Mouse (Mus musculus): ENCODE data around the gene Myh3. TPM values are rescaled to one million over a fixed set of nuclear protein-coding genes. Genes with fewer than 3 reads are reported as not detected.

The Myh3 gene
- polyA plus RNA-seq, 1 experiment: 0.36 TPM

DNA sequence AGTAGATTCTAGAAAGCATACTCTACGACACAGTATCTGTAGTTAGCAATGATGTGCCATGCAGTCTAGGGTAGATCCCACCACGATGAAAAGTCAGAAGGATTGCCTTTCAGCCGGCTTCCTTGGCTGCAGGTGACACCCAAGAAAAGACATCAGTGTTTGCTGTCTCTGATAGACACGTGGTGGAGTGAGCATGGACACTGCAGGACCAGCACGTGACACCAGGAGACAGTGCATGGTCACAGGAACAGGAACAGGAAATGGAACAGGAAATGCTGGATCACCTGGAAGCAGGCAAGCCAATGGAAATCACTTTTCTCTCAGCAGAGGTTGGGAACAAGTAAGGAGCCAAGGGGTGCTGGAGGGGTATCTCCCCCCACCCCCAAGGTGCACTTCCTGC lies 65.0 kb downstream of the Myh3 start:
- TF ChIP-seq POLR2A (IDR thresholded peaks at IDR 0.05; ENCODE audit: insufficient read depth, low read length): no peak
- no peak for TF ChIP-seq CTCF (IDR thresholded peaks at IDR 0.05; ENCODE audit: low read depth, low read length)
- no peak for TF ChIP-seq EP300 (IDR thresholded peaks at IDR 0.05; ENCODE audit: insufficient read depth, low read depth, low read length)
- H3K27ac ChIP-seq (ENCODE audit: insufficient read depth, low read length): no peak overlapping the region
- H3K36me3 ChIP-seq (ENCODE audit: control insufficient read depth, insufficient read depth, low read length, poor library complexity, severe bottlenecking): no peaks in the 10 kb centered on the region
- H3K9ac ChIP-seq (ENCODE audit: low read depth, poor library complexity, severe bottlenecking): no peak overlapping the region
- H3K27me3 ChIP-seq (ENCODE audit: control insufficient read depth, insufficient read depth, low read length, poor library complexity, severe bottlenecking): no peaks in the 10 kb centered on the region
- no peaks in the 10 kb centered on the region for H3K9me3 ChIP-seq (replicated peaks; ENCODE audit: control insufficient read depth, insufficient read depth, low read length, poor library complexity, severe bottlenecking)
- H3K4me1 ChIP-seq (ENCODE audit: control insufficient read depth, insufficient read depth, low read length): no peaks in the 10 kb centered on the region
- no peak overlapping the region for H3K4me3 ChIP-seq (ENCODE audit: low read depth, low read length)

- no peak for TF ChIP-seq CTCF (IDR thresholded peaks at IDR 0.05; ENCODE audit: low read depth, low read length)
- TF ChIP-seq POLR2A (IDR thresholded peaks at IDR 0.05; ENCODE audit: insufficient read depth, low read length): no peak
- TF ChIP-seq EP300 (IDR thresholded peaks at IDR 0.05; ENCODE audit: insufficient read depth, low read depth, low read length): no peak
- Histone ChIP-seq H3K4me3 (ENCODE audit: low read depth, low read length) (no peak overlapping the region), H3K27me3 (ENCODE audit: control insufficient read depth, insufficient read depth, low read length, poor library complexity, severe bottlenecking) (no peaks in the 10 kb centered on the region), H3K36me3 (ENCODE audit: control insufficient read depth, insufficient read depth, low read length, poor library complexity, severe bottlenecking) (no peaks in the 10 kb centered on the region), H3K9ac (ENCODE audit: low read depth, poor library complexity, severe bottlenecking) (no peak overlapping the region), H3K4me1 (ENCODE audit: control insufficient read depth, insufficient read depth, low read length) (no peaks in the 10 kb centered on the region), H3K27ac (ENCODE audit: insufficient read depth, low read length) (no peak overlapping the region), H3K9me3 (replicated peaks; ENCODE audit: control insufficient read depth, insufficient read depth, low read length, poor library complexity, severe bottlenecking) (no peaks in the 10 kb centered on the region)
Measured at GRCm38 (mm10) chr11:67143863-67144498, 65.9 kb downstream of the Myh3 start.

DNA sequence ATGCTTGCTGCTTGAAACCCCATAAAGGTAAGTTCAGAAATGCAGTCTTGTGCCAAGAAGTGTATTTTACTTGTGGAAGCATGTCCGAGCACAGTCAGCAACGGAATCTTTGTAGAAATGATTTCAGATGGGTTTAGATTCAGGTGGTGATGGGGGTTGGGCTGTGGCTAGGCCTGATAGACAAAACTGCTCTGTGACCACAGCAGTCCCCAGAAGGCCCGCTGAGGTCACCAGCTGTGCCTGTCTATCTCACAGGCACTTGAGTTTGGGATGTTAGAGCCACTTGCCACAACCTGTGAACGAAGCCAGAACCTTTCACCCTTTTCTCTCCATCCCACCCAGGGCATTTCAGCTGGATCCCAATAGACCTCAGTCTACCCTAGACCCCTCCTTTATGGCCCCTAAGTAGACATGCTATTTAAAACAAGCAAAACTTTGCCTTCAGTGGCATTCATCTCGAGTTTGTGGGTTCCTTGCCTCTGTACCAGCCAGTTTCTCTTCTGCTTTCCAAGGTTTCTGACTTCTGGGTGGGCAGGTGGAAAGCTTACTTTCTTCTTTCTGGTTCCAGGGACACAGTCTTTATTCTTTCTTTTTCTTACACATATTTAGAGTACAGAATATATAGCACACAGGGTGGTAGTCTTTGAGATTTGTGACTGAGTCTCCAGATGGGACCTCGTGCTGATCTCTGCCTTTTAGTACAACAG lies 66.6 kb downstream of the Myh3 start:
- H3K27me3 ChIP-seq (ENCODE audit: control insufficient read depth, insufficient read depth, low read length, poor library complexity, severe bottlenecking): no peaks in the 10 kb centered on the region

DNA sequence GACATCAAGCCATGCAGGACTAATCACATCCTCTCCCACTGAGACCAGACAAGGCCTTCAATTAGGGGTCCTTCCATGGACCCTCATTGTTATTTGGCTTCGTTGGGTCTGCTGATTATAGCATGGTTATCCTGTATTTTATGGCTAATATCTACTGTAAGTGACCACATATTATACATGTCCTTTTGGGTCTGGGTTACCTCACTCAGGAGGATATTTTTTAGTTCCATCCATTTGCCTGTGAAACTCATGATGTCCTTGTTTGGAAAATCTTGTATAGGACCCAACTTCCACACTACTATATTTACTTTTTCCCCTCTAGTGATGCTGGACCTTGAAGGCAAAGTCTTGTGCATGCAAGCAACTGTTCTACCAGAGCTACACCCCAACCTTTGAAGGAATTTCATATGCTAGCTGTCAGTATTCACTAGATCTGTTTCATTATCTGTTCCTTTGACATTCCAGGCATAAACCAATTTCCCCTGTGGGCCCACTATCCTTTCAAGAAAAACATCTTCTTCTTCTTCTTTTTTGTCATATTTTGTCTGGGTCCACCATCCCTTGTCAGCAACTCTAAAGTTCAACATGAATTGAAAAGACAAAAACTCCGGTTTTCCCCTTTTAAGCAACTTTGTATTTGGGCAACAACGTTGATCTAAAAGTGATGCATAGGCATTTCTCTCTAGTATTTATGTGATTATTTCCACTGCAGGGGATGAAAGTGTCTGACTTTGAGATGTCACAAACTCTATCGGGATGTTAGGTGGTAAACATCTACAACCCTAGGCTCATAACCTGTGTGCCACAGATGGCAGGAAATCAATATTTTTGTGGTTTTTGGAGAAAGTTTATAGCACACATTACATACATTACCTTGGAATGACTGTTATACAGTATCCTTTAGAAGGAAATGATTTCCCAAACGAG lies 67.6 kb downstream of the Myh3 start:
- TF ChIP-seq EP300 (IDR thresholded peaks at IDR 0.05; ENCODE audit: insufficient read depth, low read depth, low read length): no peak
- TF ChIP-seq POLR2A (IDR thresholded peaks at IDR 0.05; ENCODE audit: insufficient read depth, low read length): no peak
- no peak for TF ChIP-seq CTCF (IDR thresholded peaks at IDR 0.05; ENCODE audit: low read depth, low read length)
- H3K9ac ChIP-seq (ENCODE audit: low read depth, poor library complexity, severe bottlenecking): no peak overlapping the region
- H3K36me3 ChIP-seq (ENCODE audit: control insufficient read depth, insufficient read depth, low read length, poor library complexity, severe bottlenecking): no peaks in the 10 kb centered on the region
- no peaks in the 10 kb centered on the region for H3K4me1 ChIP-seq (ENCODE audit: control insufficient read depth, insufficient read depth, low read length)
- no peaks in the 10 kb centered on the region; the same call in 1 of the 2 replicates for H3K9me3 ChIP-seq (replicated peaks; ENCODE audit: control insufficient read depth, insufficient read depth, low read length, poor library complexity, severe bottlenecking)
- no peak overlapping the region for H3K4me3 ChIP-seq (ENCODE audit: low read depth, low read length)
- H3K27ac ChIP-seq (ENCODE audit: insufficient read depth, low read length): no peak overlapping the region
- no peaks in the 10 kb centered on the region; the same call in 1 of the 2 replicates for H3K27me3 ChIP-seq (ENCODE audit: control insufficient read depth, insufficient read depth, low read length, poor library complexity, severe bottlenecking)

More for the DNA sequence above, 66.6 kb downstream of the Myh3 start:
- TF ChIP-seq POLR2A (IDR thresholded peaks at IDR 0.05; ENCODE audit: insufficient read depth, low read length) (no peak), CTCF (IDR thresholded peaks at IDR 0.05; ENCODE audit: low read depth, low read length) (no peak), EP300 (IDR thresholded peaks at IDR 0.05; ENCODE audit: insufficient read depth, low read depth, low read length) (no peak)
- no peaks in the 10 kb centered on the region for H3K4me1 ChIP-seq (ENCODE audit: control insufficient read depth, insufficient read depth, low read length)
- no peak overlapping the region for H3K9ac ChIP-seq (ENCODE audit: low read depth, poor library complexity, severe bottlenecking)
- no peaks in the 10 kb centered on the region for H3K36me3 ChIP-seq (ENCODE audit: control insufficient read depth, insufficient read depth, low read length, poor library complexity, severe bottlenecking)
- H3K4me3 ChIP-seq (ENCODE audit: low read depth, low read length): no peak overlapping the region
- no peak overlapping the region for H3K27ac ChIP-seq (ENCODE audit: insufficient read depth, low read length)
- H3K9me3 ChIP-seq (replicated peaks; ENCODE audit: control insufficient read depth, insufficient read depth, low read length, poor library complexity, severe bottlenecking): no peaks in the 10 kb centered on the region

DNA sequence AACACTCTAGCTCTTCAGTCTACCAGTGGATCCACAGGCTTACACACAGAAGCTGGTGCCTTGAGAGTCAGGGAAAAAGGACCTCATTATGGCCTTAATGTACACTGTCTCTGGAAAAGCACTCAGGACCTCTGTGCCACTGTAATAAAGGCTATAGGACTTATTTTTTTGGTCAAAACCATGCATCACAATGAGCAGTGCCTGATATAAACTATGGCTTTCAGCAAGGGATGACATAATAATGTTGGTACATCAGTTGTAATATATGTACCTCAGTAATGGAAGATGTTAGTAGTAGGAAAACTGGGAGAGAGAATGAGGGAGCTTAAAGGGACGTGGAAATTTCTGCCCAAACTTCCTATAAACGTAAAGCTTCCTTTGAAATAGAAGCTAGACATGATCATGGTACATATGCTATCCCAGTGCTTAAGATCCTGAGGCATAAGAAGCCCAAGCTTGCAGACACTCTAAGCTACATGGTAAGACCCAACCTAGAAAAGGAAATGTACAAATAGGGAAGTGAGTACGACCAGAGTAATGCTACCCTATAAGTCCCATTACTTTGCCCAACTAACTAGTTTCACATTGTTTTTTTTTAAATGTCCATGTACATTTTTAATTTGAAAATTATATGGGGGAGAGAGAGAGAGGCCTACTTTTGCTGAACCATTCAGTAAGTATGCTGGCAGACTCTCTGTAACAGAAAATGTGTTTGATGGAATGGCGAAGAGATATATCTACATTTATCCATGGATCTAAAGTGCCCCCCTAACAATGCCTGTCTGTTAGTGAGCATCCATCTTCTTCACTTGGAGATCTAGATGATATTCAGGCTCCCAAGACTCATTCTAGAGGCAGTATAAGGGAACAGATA lies 68.5 kb downstream of the Myh3 start:
- H3K27me3 ChIP-seq (ENCODE audit: control insufficient read depth, insufficient read depth, low read length, poor library complexity, severe bottlenecking): no peaks in the 10 kb centered on the region; the same call in 1 of the 2 replicates
- no peak overlapping the region for H3K9ac ChIP-seq (ENCODE audit: low read depth, poor library complexity, severe bottlenecking)
- no peaks in the 10 kb centered on the region; the same call in 1 of the 2 replicates for H3K9me3 ChIP-seq (replicated peaks; ENCODE audit: control insufficient read depth, insufficient read depth, low read length, poor library complexity, severe bottlenecking)
- H3K4me3 ChIP-seq (ENCODE audit: low read depth, low read length): no peak overlapping the region
- no peaks in the 10 kb centered on the region for H3K36me3 ChIP-seq (ENCODE audit: control insufficient read depth, insufficient read depth, low read length, poor library complexity, severe bottlenecking)
- TF ChIP-seq POLR2A (IDR thresholded peaks at IDR 0.05; ENCODE audit: insufficient read depth, low read length): no peak
- no peak for TF ChIP-seq EP300 (IDR thresholded peaks at IDR 0.05; ENCODE audit: insufficient read depth, low read depth, low read length)
- no peak for TF ChIP-seq CTCF (IDR thresholded peaks at IDR 0.05; ENCODE audit: low read depth, low read length)
- H3K27ac ChIP-seq (ENCODE audit: insufficient read depth, low read length): no peak overlapping the region
- H3K4me1 ChIP-seq (ENCODE audit: control insufficient read depth, insufficient read depth, low read length): no peaks in the 10 kb centered on the region
